Mouse (Mus musculus) spleen, adult 2 months (tissue): Measurements from ENCODE around the gene Pcyt1b. TPM values are rescaled to one million over a fixed set of nuclear protein-coding genes. Genes with fewer than 3 reads are reported as not detected.
A peak's percentile ranks its signal among the peaks of the same experiment; 100 is the strongest.

Experiments used
- DNase-seq, 2 experiments: peaks; one replicate each; pipeline versions ENCODE4 v3.0.0 to v3.0.0-alpha.2; 2012 to 2021; ENCODE audit warnings: low spot score in 2 of 2, low read depth in 1 of 2
- H3K27ac ChIP-seq: fragments of 200-500 bp; 2 replicates; pipeline ENCODE4 v1.5.1; 2012; ENCODE audit warnings: low read length, inconsistent platforms; ENCODE audit not compliant: insufficient read depth
- H3K27me3 ChIP-seq: fragments of 200-500 bp; 2 replicates; pipeline ENCODE4 v1.6.1; 2012; ENCODE audit warnings: mild to moderate bottlenecking, moderate library complexity, low read length, inconsistent platforms; ENCODE audit not compliant: control insufficient read depth, insufficient read depth
- H3K36me3 ChIP-seq: fragments of 200-500 bp; 2 replicates; pipeline ENCODE4 v1.6.1; 2012; ENCODE audit warnings: mild to moderate bottlenecking, low read length, inconsistent platforms; ENCODE audit not compliant: control insufficient read depth, insufficient read depth
- H3K4me1 ChIP-seq: fragments of 200-500 bp; 2 replicates; pipeline ENCODE4 v1.6.1; 2011; ENCODE audit warnings: inconsistent platforms; ENCODE audit not compliant: control insufficient read depth, insufficient read depth, insufficient read length
- H3K4me3 ChIP-seq: fragments of 200-500 bp; 2 replicates; pipeline ENCODE4 v1.5.1; 2011; ENCODE audit warnings: mild to moderate bottlenecking, inconsistent platforms; ENCODE audit not compliant: insufficient read depth, insufficient read length; ENCODE audit errors: extremely low read depth
- CTCF ChIP-seq: fragments of 200-500 bp; IDR thresholded peaks from 2 replicates; pipeline ENCODE4 v1.5.1; 2011; ENCODE audit warnings: mild to moderate bottlenecking, inconsistent platforms; ENCODE audit not compliant: insufficient read depth, insufficient read length, insufficient replicate concordance; ENCODE audit errors: extremely low read depth
- POLR2A ChIP-seq: fragments of 200-500 bp; IDR thresholded peaks from 2 replicates; pipeline ENCODE4 v1.6.1; 2011; ENCODE audit warnings: low read depth, low read length, inconsistent platforms
- polyA plus RNA-seq: library from polyadenylated mRNA; depleted of rRNA; stranded (reverse); fragments of >200 nt; gene quantifications from 2 replicates; pipeline ENCODE4 v1.2.3, GENCODE M21; 2012; rRNA removed

Pcyt1b gene
- polyA plus RNA-seq, 1 experiment = 0.85 TPM

- DNase-seq = peak; percentile 8 to 41
- no peaks in the 10 kb centered on the region for H3K4me1 ChIP-seq
- H3K36me3 ChIP-seq = no peaks in the 10 kb centered on the region
- peak; percentile 20; the same call in 1 of the 2 replicates for TF ChIP-seq CTCF
- no peak for TF ChIP-seq POLR2A
- no peak overlapping the region for H3K27ac ChIP-seq
- H3K27me3 ChIP-seq = no peaks in the 10 kb centered on the region
- no peak overlapping the region for H3K4me3 ChIP-seq
Observed at GRCm38 (mm10) chrX:93793168-93793567, 138.5 kb downstream of the Pcyt1b start.

Other genes with a start within 250 kb of the Pcyt1b start
- gene Pola1, start 22.7 kb upstream of the Pcyt1b start, polyA plus RNA-seq = 0.52 and 0.61 TPM in 2 replicates
- 7.3 and 10.4 TPM in 2 replicates for gene Pdk3, start 177.3 kb downstream of the Pcyt1b start, polyA plus RNA-seq